Comparison of ENCODE assay signal across 9 mouse cellular contexts in genomic region chr7:121077829-121078228, GRCm38 (mm10). TPM values are rescaled to one million over a fixed set of nuclear protein-coding genes. Genes with fewer than 3 reads are reported as not detected.
A peak's percentile ranks its signal among the peaks of the same experiment; 100 is the strongest.
DNase-seq lines count a peak whose midpoint lies in the region; ATAC-seq and TF ChIP-seq lines count a peak whose summit lies in the region.
"Had no signal": no experiment of that assay in that cellular context is flagged by ENCODE, and none has a peak within 500 bp of the region (broad histone marks: within the 10 kb centered on the region; RNA-seq: fewer than 3 reads in every experiment).

No protein-coding gene starts in this region.

- no peak; the same call in 1 of the 2 replicates for ATAC-seq in embryonic facial prominence, embryonic 11.5 days (replicated peaks; ENCODE audit: insufficient number of reproducible peaks, low FRiP score, low TSS enrichment, low read depth)
- peak; percentile 63 for ATAC-seq in kidney, postnatal 0 days (replicated peaks; ENCODE audit: low FRiP score, low read depth)
- no peak for ATAC-seq in liver, embryonic 13.5 days (ENCODE audit: low read depth)
- ATAC-seq in neural tube, embryonic 14.5 days (ENCODE audit: low read depth): peak; percentile 91
- no peak for ATAC-seq in inflammation-experienced regulatory T-cells, adult 6 months

- no peak overlapping the region for H3K4me2 ChIP-seq in embryonic facial prominence, embryonic 11.5 days (ENCODE audit: low read depth, low read length)
- H3K4me2 ChIP-seq in kidney, postnatal 0 days (ENCODE audit: low read length): no peak overlapping the region
- H3K4me2 ChIP-seq in liver, embryonic 13.5 days: no peak overlapping the region
- H3K4me2 ChIP-seq in neural tube, embryonic 14.5 days (ENCODE audit: low read depth, low read length): no peak overlapping the region
- H3K4me2 ChIP-seq: lung, embryonic 15.5 days had no signal

- 21% methylated on average over 5 of the region's 5 CpGs for WGBS in embryonic facial prominence, embryonic 11.5 days
- WGBS in kidney, postnatal 0 days: 24% methylated on average over 5 of the region's 5 CpGs
- 53% methylated on average over 5 of the region's 5 CpGs for WGBS in liver, embryonic 13.5 days (ENCODE audit: insufficient replicate concordance)
- 12% methylated on average over 5 of the region's 5 CpGs for WGBS in neural tube, embryonic 14.5 days

- no peak overlapping the region for H3K4me3 ChIP-seq in embryonic facial prominence, embryonic 11.5 days (ENCODE audit: low read depth, low read length)
- no peak overlapping the region for H3K4me3 ChIP-seq in kidney, postnatal 0 days (replicated peaks; ENCODE audit: low read depth, low read length)
- H3K4me3 ChIP-seq in liver, embryonic 13.5 days (replicated peaks): no peak overlapping the region
- H3K4me3 ChIP-seq in neural tube, embryonic 14.5 days (ENCODE audit: low read depth, low read length): no peak overlapping the region
- H3K4me3 ChIP-seq: lung, embryonic 15.5 days had no signal

- peak; percentile 86 for TF ChIP-seq CTCF in kidney, postnatal 0 days (IDR thresholded peaks at IDR 0.05; ENCODE audit: low read depth)

- H3K36me3 ChIP-seq in embryonic facial prominence, embryonic 11.5 days (replicated peaks; ENCODE audit: control insufficient read depth, insufficient read depth, low read depth, low read length): no peaks in the 10 kb centered on the region; the same call in 1 of the 2 replicates
- H3K36me3 ChIP-seq in kidney, postnatal 0 days (ENCODE audit: insufficient read depth, low read length): peaks cover 8% of the 10 kb centered on the region; the same call in 1 of the 2 replicates
- H3K36me3 ChIP-seq in liver, embryonic 13.5 days: peaks cover 27% of the 10 kb centered on the region
- H3K36me3 ChIP-seq in neural tube, embryonic 14.5 days (ENCODE audit: control insufficient read depth, insufficient read depth, low read length): peaks cover 12% of the 10 kb centered on the region; the same call in 1 of the 2 replicates

- no peaks in the 10 kb centered on the region for H3K9me3 ChIP-seq in embryonic facial prominence, embryonic 11.5 days (replicated peaks; ENCODE audit: control insufficient read depth, low read length)
- H3K9me3 ChIP-seq in kidney, postnatal 0 days (replicated peaks; ENCODE audit: low read length): no peaks in the 10 kb centered on the region
- H3K9me3 ChIP-seq in liver, embryonic 13.5 days (replicated peaks): no peaks in the 10 kb centered on the region
- no peaks in the 10 kb centered on the region for H3K9me3 ChIP-seq in neural tube, embryonic 14.5 days (ENCODE audit: control insufficient read depth, low read length)
- H3K9me3 ChIP-seq: lung, embryonic 15.5 days had no signal

- no peak overlapping the region for H3K27ac ChIP-seq in embryonic facial prominence, embryonic 11.5 days (replicated peaks; ENCODE audit: low read depth, low read length)
- H3K27ac ChIP-seq in kidney, postnatal 0 days: no peak overlapping the region
- H3K27ac ChIP-seq in liver, embryonic 13.5 days: no peak overlapping the region
- H3K27ac ChIP-seq in neural tube, embryonic 14.5 days (ENCODE audit: low read depth, low read length): no peak overlapping the region
- H3K27ac ChIP-seq: lung, embryonic 15.5 days had no signal

- no peak overlapping the region for H3K9ac ChIP-seq in embryonic facial prominence, embryonic 11.5 days (replicated peaks; ENCODE audit: low read length)
- H3K9ac ChIP-seq in kidney, postnatal 0 days (ENCODE audit: low read depth, low read length): no peak overlapping the region
- H3K9ac ChIP-seq in liver, embryonic 13.5 days: no peak overlapping the region
- H3K9ac ChIP-seq in neural tube, embryonic 14.5 days (replicated peaks; ENCODE audit: low read depth, low read length): no peak overlapping the region
- H3K9ac ChIP-seq: lung, embryonic 15.5 days had no signal

- peak; percentile 63 for DNase-seq in ES-CJ7 (ENCODE audit: low read depth, low spot score)
- peak; percentile 77 for DNase-seq in adrenal gland, postnatal 14 days
- peak; percentile 81 for DNase-seq in embryonic facial prominence, embryonic 11.5 days (ENCODE audit: low spot score)
- peak; percentile 52 to 72 for DNase-seq in heart, adult 9 months (ENCODE audit: low spot score in 2 of 2)
- peak; percentile 89 for DNase-seq in kidney, postnatal 0 days (ENCODE audit: low spot score)
- DNase-seq in liver, embryonic 13.5 days: peak; percentile 18

- no peaks in the 10 kb centered on the region for H3K4me1 ChIP-seq in embryonic facial prominence, embryonic 11.5 days (ENCODE audit: control insufficient read depth, insufficient read depth, low read length)
- H3K4me1 ChIP-seq in kidney, postnatal 0 days (replicated peaks; ENCODE audit: insufficient read depth, low read length): no peaks in the 10 kb centered on the region
- H3K4me1 ChIP-seq in liver, embryonic 13.5 days (replicated peaks): 0 out of 2 replicates have a peak, but pooled peaks cover 3% of the 10 kb centered on the region
- no peaks in the 10 kb centered on the region for H3K4me1 ChIP-seq in neural tube, embryonic 14.5 days (ENCODE audit: control insufficient read depth, insufficient read depth, low read length)

- no peaks in the 10 kb centered on the region for H3K27me3 ChIP-seq in embryonic facial prominence, embryonic 11.5 days (ENCODE audit: control insufficient read depth, insufficient read depth, low read length)
- H3K27me3 ChIP-seq in kidney, postnatal 0 days (ENCODE audit: insufficient read depth, low read length): no peaks in the 10 kb centered on the region
- H3K27me3 ChIP-seq in liver, embryonic 13.5 days: no peaks in the 10 kb centered on the region
- no peaks in the 10 kb centered on the region for H3K27me3 ChIP-seq in neural tube, embryonic 14.5 days (ENCODE audit: control insufficient read depth, insufficient read depth, low read length)
- H3K27me3 ChIP-seq: lung, embryonic 15.5 days had no signal

RNA-seq across cellular contexts. Expression of gene Igsf6, which starts 3.5 kb away (rescaled TPM):
- 1.2 and 2.3 TPM in 2 replicates for total RNA-seq in adrenal gland, postnatal 14 days (2021)
- polyA plus RNA-seq in embryonic facial prominence, embryonic 11.5 days (2014; fragmentation: Nextera tagmentation; extraction: Ambion mirVana): 0.70 and 0.91 TPM in 2 replicates
- polyA plus RNA-seq in kidney, postnatal 0 days (2015; fragmentation: Nextera tagmentation; extraction: Ambion mirVana): 1.1 and 1.4 TPM in 2 replicates
- polyA plus RNA-seq in liver, embryonic 13.5 days (2015; fragmentation: Nextera tagmentation; extraction: Ambion mirVana): 6.8 and 7.7 TPM in 2 replicates
- 0.87 and 1.6 TPM in 2 replicates for polyA plus RNA-seq in neural tube, embryonic 14.5 days (2014; fragmentation: Nextera tagmentation; extraction: Ambion mirVana)
- 1 to 10 TPM in 1 of 3 experiments, under 1 TPM in 2; 0.26 to 2.6 (median 0.61) TPM for polyA plus RNA-seq in inflammation-experienced regulatory T-cells, adult 6 months (2017; shearing (Covaris generic))

RNA-seq across cellular contexts. Expression of gene Otoa, which starts 3.6 kb away (rescaled TPM):
- 0.41 and 0.52 TPM in 2 replicates for total RNA-seq in adrenal gland, postnatal 14 days (2021)
- polyA plus RNA-seq in embryonic facial prominence, embryonic 11.5 days (2014; fragmentation: Nextera tagmentation; extraction: Ambion mirVana): not detected in 2 replicates
- polyA plus RNA-seq in kidney, postnatal 0 days (2015; fragmentation: Nextera tagmentation; extraction: Ambion mirVana): 0.08 and 0.17 TPM in 2 replicates
- not detected in 2 replicates for polyA plus RNA-seq in liver, embryonic 13.5 days (2015; fragmentation: Nextera tagmentation; extraction: Ambion mirVana)
- 0.09 and 0.13 TPM in 2 replicates for polyA plus RNA-seq in neural tube, embryonic 14.5 days (2014; fragmentation: Nextera tagmentation; extraction: Ambion mirVana)
- polyA plus RNA-seq in inflammation-experienced regulatory T-cells, adult 6 months (2017; shearing (Covaris generic)): not detected
- polyA plus RNA-seq: lung, embryonic 15.5 days had no signal

RNA-seq across cellular contexts. Expression of gene Mettl9, which starts 43.6 kb away (rescaled TPM):
- total RNA-seq in adrenal gland, postnatal 14 days (2021): 104 TPM in 2 replicates
- 272 and 293 TPM in 2 replicates for polyA plus RNA-seq in embryonic facial prominence, embryonic 11.5 days (2014; fragmentation: Nextera tagmentation; extraction: Ambion mirVana)
- polyA plus RNA-seq in kidney, postnatal 0 days (2015; fragmentation: Nextera tagmentation; extraction: Ambion mirVana): 174 and 177 TPM in 2 replicates
- polyA plus RNA-seq in liver, embryonic 13.5 days (2015; fragmentation: Nextera tagmentation; extraction: Ambion mirVana): 50.9 and 59.3 TPM in 2 replicates
- 200 and 204 TPM in 2 replicates for polyA plus RNA-seq in neural tube, embryonic 14.5 days (2014; fragmentation: Nextera tagmentation; extraction: Ambion mirVana)
- polyA plus RNA-seq in inflammation-experienced regulatory T-cells, adult 6 months (2017; shearing (Covaris generic)): 10 to 100 TPM in 1 of 3 experiments, 1 to 10 TPM in 2; 3.9 to 10.1 (median 7.1) TPM

Comparison
In these comparisons a context has a peak if more than half of its experiments do, and no peak if none do; other contexts are left out.
1. DNase-seq: peak in every context shown above with its lines; median percentile 89 in kidney, postnatal 0 days; 81 in embryonic facial prominence, embryonic 11.5 days; 77 in adrenal gland, postnatal 14 days; 63 in ES-CJ7; 62 in heart, adult 9 months; 18 in liver, embryonic 13.5 days.
2. ATAC-seq: peak in kidney, postnatal 0 days (single experiment) and neural tube, embryonic 14.5 days (single experiment); none in embryonic facial prominence, embryonic 11.5 days (single experiment), liver, embryonic 13.5 days (single experiment) and inflammation-experienced regulatory T-cells, adult 6 months (single experiment).